Mouse (Mus musculus) limb, embryonic 12.5 days (tissue): ENCODE measurements around the gene Polr2i. TPM values are rescaled to one million over a fixed set of nuclear protein-coding genes. Genes with fewer than 3 reads are reported as not detected.
"Not testable (repeated sequence)": the region's sequence is repeated elsewhere in the genome, so short reads cannot be mapped to it uniquely, and the experiment has no call there.

ENCODE experiments used
- ATAC-seq: fragments of 200-750 bp; cut with Nextera tagmentation; 2 replicates; pipeline ENCODE4 v1.8.0; 2017; ENCODE audit warnings: low read depth, moderate TSS enrichment; ENCODE audit not compliant: insufficient number of reproducible peaks, insufficient read depth, low FRiP score, low TSS enrichment
- H3K27ac ChIP-seq: fragments of 300-500 bp; sonication (generic); 2 replicates; pipeline ENCODE4 v1.5.1; 2016; ENCODE audit warnings: mild to moderate bottlenecking, moderate library complexity
- H3K27me3 ChIP-seq: fragments of 300-500 bp; sonication (generic); 2 replicates; pipeline ENCODE4 v1.6.1; 2016; ENCODE audit warnings: mild to moderate bottlenecking, moderate library complexity
- H3K36me3 ChIP-seq: fragments of 300-500 bp; sonication (generic); 2 replicates; pipeline ENCODE4 v1.6.1; 2016; ENCODE audit warnings: mild to moderate bottlenecking, moderate library complexity
- H3K4me1 ChIP-seq: fragments of 300-500 bp; sonication (generic); replicated peaks from 2 replicates; pipeline ENCODE4 v1.6.1; 2016
- H3K4me2 ChIP-seq: fragments of 300-500 bp; sonication (generic); 2 replicates; pipeline ENCODE4 v1.6.1; 2016; ENCODE audit warnings: mild to moderate bottlenecking, moderate library complexity
- H3K4me3 ChIP-seq: fragments of 300-500 bp; sonication (generic); replicated peaks from 2 replicates; pipeline ENCODE4 v1.5.1; 2016; ENCODE audit warnings: mild to moderate bottlenecking
- H3K9ac ChIP-seq: fragments of 300-500 bp; sonication (generic); replicated peaks from 2 replicates; pipeline ENCODE4 v1.6.1; 2016; ENCODE audit warnings: mild to moderate bottlenecking, moderate library complexity
- H3K9me3 ChIP-seq: fragments of 300-500 bp; sonication (generic); 2 replicates; pipeline ENCODE4 v1.6.1; 2016; ENCODE audit warnings: mild to moderate bottlenecking, moderate library complexity
- WGBS: fragments of 180-500 bp; shearing (Covaris S2); methylation state at CpG from one replicate; pipeline ENCODE4 v1.1.7; 2016; 5-methylcytosine and 5-hydroxymethylcytosine counted together
- polyA plus RNA-seq: library from polyadenylated mRNA; unstranded; fragments of >200 nt; fragmentation: Nextera tagmentation; extraction: Ambion mirVana; gene quantifications from 2 replicates; pipeline ENCODE4 v1.2.1, GENCODE M21; 2016

The Polr2i gene
- polyA plus RNA-seq, 1 experiment from 2014 or later = 182 TPM

- ATAC-seq, H3K36me3 ChIP-seq, H3K27me3 ChIP-seq, H3K4me2 ChIP-seq, H3K9me3 ChIP-seq, H3K4me3 ChIP-seq, H3K27ac ChIP-seq, H3K9ac ChIP-seq, H3K4me1 ChIP-seq: not testable (repeated sequence)
- WGBS = 50% methylated on average over 5 of the region's 5 CpGs
Measured at GRCm38 (mm10) chr7:30206364-30206763, 25.4 kb upstream of the Polr2i start.

DNA sequence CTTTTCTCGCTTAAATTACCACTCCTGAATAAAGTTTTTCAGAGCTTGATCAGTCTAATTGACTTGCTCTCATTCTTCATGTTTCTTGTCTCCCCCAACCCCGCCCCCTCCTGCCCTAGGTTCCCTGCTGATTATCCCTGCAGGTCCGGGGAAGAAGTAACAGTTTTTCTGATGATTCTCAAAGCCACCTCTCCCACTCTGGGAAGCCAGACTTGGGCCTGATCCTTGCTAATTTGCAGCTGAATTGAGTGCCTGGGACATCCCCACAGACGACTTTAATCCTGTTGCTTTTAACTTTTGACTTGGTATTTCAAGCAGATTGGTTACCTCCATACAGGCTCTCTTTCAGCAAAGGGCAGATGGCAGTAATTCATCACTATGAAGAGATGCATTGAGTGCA lies 20.7 kb upstream of the Polr2i start:
- ATAC-seq = no peak
- no peak overlapping the region for H3K27ac ChIP-seq
- 23% methylated on average over 4 of the region's 4 CpGs for WGBS

DNA sequence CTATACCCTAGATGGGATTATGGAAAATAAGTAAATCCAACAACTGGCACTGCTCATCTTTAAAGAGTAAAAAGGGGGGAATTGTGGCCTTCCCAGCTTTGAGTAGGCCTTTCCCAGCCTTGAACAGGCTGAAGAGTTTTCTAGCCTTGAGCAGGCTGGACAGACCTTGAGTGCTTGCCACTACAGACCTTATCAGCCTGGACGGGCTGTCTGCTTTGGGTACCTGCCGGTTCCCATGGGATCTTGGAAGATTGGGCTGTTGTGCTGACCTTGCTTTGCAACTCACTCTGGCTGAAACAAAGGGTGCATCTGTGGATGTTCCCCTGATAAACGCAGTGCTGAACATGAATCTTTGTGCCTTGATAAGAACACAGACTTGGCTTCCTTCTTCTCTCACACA lies 17.9 kb upstream of the Polr2i start:
- H3K4me3 ChIP-seq = no peak overlapping the region
- H3K9ac ChIP-seq = no peak overlapping the region
- H3K4me2 ChIP-seq = no peak overlapping the region
- 93% methylated on average over 3 of the region's 3 CpGs for WGBS
- no peak overlapping the region for H3K27ac ChIP-seq
- H3K27me3 ChIP-seq = no peaks in the 10 kb centered on the region
- H3K4me1 ChIP-seq = 0 out of 2 replicates have a peak, but pooled peaks cover under 1% of the 10 kb centered on the region
- no peak for ATAC-seq
- H3K9me3 ChIP-seq = no peaks in the 10 kb centered on the region
- H3K36me3 ChIP-seq = no peaks in the 10 kb centered on the region

More for the DNA sequence above, 20.7 kb upstream of the Polr2i start:
- no peaks in the 10 kb centered on the region for H3K36me3 ChIP-seq
- H3K9me3 ChIP-seq = no peaks in the 10 kb centered on the region
- no peak overlapping the region for H3K9ac ChIP-seq
- H3K4me3 ChIP-seq = no peak overlapping the region
- no peak overlapping the region for H3K4me2 ChIP-seq
- H3K4me1 ChIP-seq = no peaks in the 10 kb centered on the region
- no peaks in the 10 kb centered on the region for H3K27me3 ChIP-seq

DNA sequence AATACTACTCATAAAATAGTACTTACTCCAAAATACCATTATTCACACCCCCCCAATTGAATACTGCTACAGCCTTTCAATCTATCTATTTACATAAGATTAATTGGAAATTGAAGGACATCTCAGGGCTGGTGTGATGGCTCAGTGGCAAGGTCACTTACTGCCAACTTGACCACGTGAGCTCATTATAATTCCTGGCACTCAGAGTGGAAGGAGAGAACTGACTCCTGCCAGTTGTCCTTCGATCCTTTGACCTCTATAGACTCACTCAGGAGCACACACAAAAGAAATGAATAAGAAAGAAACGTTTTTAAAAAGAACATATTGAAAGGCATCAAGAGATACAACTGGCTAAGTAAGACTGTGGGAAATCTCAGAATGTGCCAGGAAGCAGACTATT lies 15.9 kb upstream of the Polr2i start:
- Histone ChIP-seq H3K9ac (no peak overlapping the region), H3K27me3 (no peaks in the 10 kb centered on the region), H3K27ac (no peak overlapping the region), H3K4me3 (no peak overlapping the region), H3K36me3 (no peaks in the 10 kb centered on the region), H3K4me2 (no peak overlapping the region), H3K4me1 (peaks cover 4% of the 10 kb centered on the region), H3K9me3 (no peaks in the 10 kb centered on the region)
- no peak for ATAC-seq
- 89% methylated on average over 3 of the region's 3 CpGs for WGBS

DNA sequence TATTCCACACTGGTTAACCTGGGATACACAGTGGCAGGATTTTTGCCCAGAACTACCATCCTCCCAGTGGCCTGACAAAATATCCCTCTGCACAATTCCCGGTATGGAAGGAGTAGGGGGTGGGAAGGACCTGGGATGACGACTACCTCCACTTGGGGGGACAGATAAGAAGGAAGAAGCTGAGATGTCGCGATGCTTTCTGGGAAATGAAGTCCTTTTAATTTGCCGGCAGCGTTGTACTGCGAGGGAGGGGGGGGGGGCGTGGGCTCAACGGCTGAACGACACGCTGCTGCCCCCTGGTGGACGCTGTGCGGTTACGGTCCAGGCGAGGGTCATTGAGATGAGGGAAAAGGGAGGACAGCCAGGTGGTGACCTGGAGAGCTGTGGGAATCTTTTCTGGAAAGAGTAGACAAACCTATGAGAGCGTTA lies 15.0 kb upstream of the Polr2i start:
- H3K9me3 ChIP-seq = no peaks in the 10 kb centered on the region
- H3K4me3 ChIP-seq = 0 out of 2 replicates have a peak overlapping the region, but pooled peaks have one; percentile 12
- H3K9ac ChIP-seq = no peak overlapping the region
- WGBS = 1% methylated on average over 16 of the region's 16 CpGs
- H3K4me1 ChIP-seq = peaks cover 4% of the 10 kb centered on the region
- ATAC-seq = peak; percentile 60
- no peaks in the 10 kb centered on the region for H3K36me3 ChIP-seq
- no peak overlapping the region for H3K27ac ChIP-seq
- no peaks in the 10 kb centered on the region for H3K27me3 ChIP-seq
- H3K4me2 ChIP-seq = peak overlapping the region; percentile 44

GRCm38 (mm10) chr7:30217277-30217676 lies 14.5 kb upstream of the Polr2i start:
- no peak for ATAC-seq
- no peak overlapping the region for H3K27ac ChIP-seq
- 74% methylated on average over 2 of the region's 2 CpGs for WGBS
- peaks cover 2% of the 10 kb centered on the region; the same call in 1 of the 2 replicates for H3K36me3 ChIP-seq
- H3K9ac ChIP-seq = no peak overlapping the region
- H3K9me3 ChIP-seq = no peaks in the 10 kb centered on the region
- H3K27me3 ChIP-seq = no peaks in the 10 kb centered on the region
- H3K4me1 ChIP-seq = peaks cover 4% of the 10 kb centered on the region
- H3K4me2 ChIP-seq = no peak overlapping the region
- no peak overlapping the region for H3K4me3 ChIP-seq

DNA sequence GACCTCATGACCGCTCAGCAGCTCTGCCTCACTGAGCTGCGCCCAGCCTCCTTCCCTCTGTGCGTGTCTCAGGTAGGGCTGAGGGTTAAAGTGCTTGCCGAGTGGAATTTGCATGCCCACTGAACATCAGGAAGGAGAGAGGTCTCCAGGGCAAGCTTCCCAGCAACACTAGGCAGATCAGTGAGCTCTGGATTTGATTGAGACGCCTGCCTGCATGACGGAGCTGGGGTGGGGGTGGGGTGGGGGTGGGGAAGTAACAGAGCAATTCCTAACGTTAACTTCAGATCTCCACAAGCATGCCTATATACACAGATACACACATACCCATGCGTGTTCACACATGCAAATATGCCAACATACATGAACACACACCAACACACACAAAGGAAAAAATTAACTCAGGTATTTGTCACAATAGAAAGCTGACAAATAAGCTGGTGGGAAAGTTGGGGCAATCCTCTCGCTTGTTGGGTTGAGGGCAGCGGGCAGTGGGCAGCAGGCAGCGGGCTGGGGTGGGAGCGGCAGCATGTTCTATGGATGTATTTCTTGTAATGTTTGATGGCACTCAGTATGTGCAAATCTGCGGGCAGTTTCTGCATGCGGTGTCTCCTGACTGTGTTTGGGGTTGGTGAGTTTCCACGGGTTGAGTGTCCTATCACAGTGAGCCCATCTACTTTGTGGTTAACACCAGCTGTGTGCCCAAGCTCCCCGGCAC lies 12.3 kb upstream of the Polr2i start:
- peaks cover 4% of the 10 kb centered on the region for H3K4me1 ChIP-seq
- H3K9ac ChIP-seq = peak overlapping the region; percentile 57
- WGBS = 6% methylated on average over 16 of the region's 16 CpGs
- ATAC-seq = peak; percentile 64; the same call in 1 of the 2 replicates
- H3K27ac ChIP-seq = peak overlapping the region; percentile 62
- H3K9me3 ChIP-seq = no peaks in the 10 kb centered on the region
- H3K4me3 ChIP-seq = peak overlapping the region; percentile 49
- peaks cover 24% of the 10 kb centered on the region for H3K36me3 ChIP-seq
- peak overlapping the region; percentile 92 for H3K4me2 ChIP-seq
- no peaks in the 10 kb centered on the region for H3K27me3 ChIP-seq

DNA sequence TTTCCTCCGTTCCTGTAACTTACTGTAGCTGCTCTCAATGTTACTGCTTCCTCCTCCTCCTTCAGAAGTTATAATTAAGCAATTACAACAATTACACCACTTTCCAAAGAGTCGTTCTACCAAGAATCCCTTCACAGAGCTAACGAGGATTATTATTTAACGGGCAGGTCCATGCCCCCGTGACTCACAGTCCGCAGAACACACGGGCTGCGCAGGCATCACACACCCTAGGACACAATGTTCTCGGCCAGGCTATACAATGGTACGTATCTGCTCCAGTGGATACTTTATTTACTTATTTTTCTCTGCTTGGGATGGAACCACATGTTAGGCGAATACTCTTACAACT lies 11.8 kb upstream of the Polr2i start:
- ATAC-seq = no peak
- Histone ChIP-seq H3K4me1 (peaks cover 4% of the 10 kb centered on the region), H3K4me2 (peak overlapping the region; percentile 92), H3K36me3 (peaks cover 29% of the 10 kb centered on the region), H3K9me3 (no peaks in the 10 kb centered on the region), H3K27ac (peak overlapping the region; percentile 41; the same call in 1 of the 2 replicates), H3K9ac (peak overlapping the region; percentile 57), H3K4me3 (peak overlapping the region; percentile 49), H3K27me3 (no peaks in the 10 kb centered on the region)
- 22% methylated on average over 11 of the region's 11 CpGs for WGBS

DNA sequence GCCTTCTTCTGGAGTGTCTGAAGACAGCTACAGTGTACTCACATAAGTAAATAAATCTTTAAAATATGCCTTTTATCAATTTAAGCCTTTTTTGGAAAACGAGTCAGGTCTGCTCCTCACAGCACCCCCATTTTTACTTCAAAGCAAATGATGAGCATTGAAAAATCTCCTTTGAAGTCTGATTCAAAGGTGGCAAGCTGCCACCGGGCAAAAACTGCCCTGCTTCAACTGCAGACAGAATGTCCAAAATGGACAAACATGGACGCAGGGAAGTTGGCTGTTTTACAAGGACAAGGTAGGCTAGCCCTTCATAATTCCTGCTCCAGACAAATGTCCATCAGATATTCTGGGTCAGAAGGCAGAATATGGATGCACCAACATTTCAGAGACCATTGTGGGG lies 10.3 kb upstream of the Polr2i start:
- H3K4me1 ChIP-seq = peaks cover 4% of the 10 kb centered on the region
- H3K4me3 ChIP-seq = no peak overlapping the region
- ATAC-seq = no peak
- WGBS = 86% methylated on average over 3 of the region's 3 CpGs
- H3K4me2 ChIP-seq = no peak overlapping the region
- peaks cover 42% of the 10 kb centered on the region for H3K36me3 ChIP-seq
- no peaks in the 10 kb centered on the region for H3K9me3 ChIP-seq
- no peaks in the 10 kb centered on the region for H3K27me3 ChIP-seq
- H3K9ac ChIP-seq = no peak overlapping the region
- no peak overlapping the region for H3K27ac ChIP-seq

DNA sequence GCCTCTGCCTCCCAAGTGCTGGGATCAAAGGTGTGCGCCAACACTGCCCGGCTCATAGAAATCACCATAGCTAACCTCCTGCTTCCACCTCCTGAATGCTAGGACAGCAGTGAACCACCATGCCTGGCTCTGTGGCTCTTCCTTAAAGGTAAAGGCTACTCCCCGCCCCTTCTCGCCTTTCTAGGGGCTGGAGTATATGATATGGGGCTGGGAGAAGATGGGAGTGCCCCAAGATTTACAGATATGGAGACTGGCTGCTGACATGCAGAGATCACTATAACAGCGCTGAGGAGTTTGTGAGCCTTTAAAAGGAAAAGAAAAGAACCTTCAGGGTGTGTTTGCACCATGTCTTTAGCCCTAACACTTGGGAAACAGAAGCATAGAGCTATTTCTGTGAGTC lies 9.5 kb upstream of the Polr2i start:
- Histone ChIP-seq H3K27me3 (no peaks in the 10 kb centered on the region), H3K4me2 (no peak overlapping the region), H3K36me3 (peaks cover 50% of the 10 kb centered on the region), H3K27ac (no peak overlapping the region), H3K4me1 (peaks cover 4% of the 10 kb centered on the region), H3K9ac (no peak overlapping the region), H3K4me3 (no peak overlapping the region), H3K9me3 (no peaks in the 10 kb centered on the region)
- 90% methylated on average over 5 of the region's 5 CpGs for WGBS
- ATAC-seq = no peak

- Histone ChIP-seq H3K9ac (no peak overlapping the region), H3K27me3 (no peaks in the 10 kb centered on the region), H3K4me1 (peaks cover under 1% of the 10 kb centered on the region), H3K4me2 (no peak overlapping the region), H3K4me3 (no peak overlapping the region), H3K9me3 (no peaks in the 10 kb centered on the region), H3K27ac (no peak overlapping the region), H3K36me3 (peaks cover 68% of the 10 kb centered on the region)
- no peak for ATAC-seq
- 92% methylated on average over 12 of the region's 12 CpGs for WGBS
Measured at GRCm38 (mm10) chr7:30224206-30224605, 7.5 kb upstream of the Polr2i start.

DNA sequence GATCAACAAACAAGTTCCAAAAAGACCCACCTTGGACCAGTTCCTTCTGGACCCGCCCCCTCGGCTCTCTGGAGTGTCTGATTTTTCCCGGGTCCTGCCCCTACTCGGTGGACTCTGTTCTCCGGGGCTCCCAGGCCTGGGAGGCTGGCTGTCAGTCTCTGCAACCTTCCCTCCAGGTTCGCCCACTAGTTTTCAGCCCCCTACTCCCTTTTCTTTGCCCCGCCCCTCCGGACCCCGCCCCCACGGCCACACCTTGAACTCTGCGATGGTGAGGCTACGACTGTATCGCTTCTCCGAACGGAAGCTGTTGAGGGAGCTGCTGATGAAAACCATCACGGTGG lies 450 bp upstream of the Polr2i start:
- ATAC-seq = peak; percentile 26
- WGBS = 0% methylated on average over 16 of the region's 16 CpGs
- Histone ChIP-seq H3K4me1 (peaks cover 17% of the 10 kb centered on the region), H3K9me3 (no peaks in the 10 kb centered on the region), H3K27ac (peak overlapping the region; percentile 94), H3K4me3 (peak overlapping the region; percentile 74), H3K4me2 (peak overlapping the region; percentile 72), H3K27me3 (no peaks in the 10 kb centered on the region), H3K36me3 (peaks cover 60% of the 10 kb centered on the region), H3K9ac (peak overlapping the region; percentile 72)
